ENCODE assay signal across 22 mouse cellular contexts in genomic region chr14:80369448-80370153, GRCm38 (mm10).
DNase-seq lines count a peak whose midpoint lies in the region; ATAC-seq lines count a peak whose summit lies in the region.
"Had no signal": no experiment of that assay in that cellular context is flagged by ENCODE, and none has a peak within 500 bp of the region (broad histone marks: within the 10 kb centered on the region; RNA-seq: fewer than 3 reads in every experiment).

No protein-coding gene starts in this region.

- H3K27ac ChIP-seq in embryonic facial prominence, embryonic 14.5 days (replicated peaks; ENCODE audit: low read depth, low read length) = no peak overlapping the region
- no peak overlapping the region for H3K27ac ChIP-seq in embryonic facial prominence, embryonic 10.5 days (replicated peaks)
- no peak overlapping the region for H3K27ac ChIP-seq in midbrain, embryonic 11.5 days (ENCODE audit: low read depth, low read length)
- no peak overlapping the region for H3K27ac ChIP-seq in midbrain, embryonic 10.5 days (replicated peaks)
- H3K27ac ChIP-seq in midbrain, embryonic 12.5 days (replicated peaks) = no peak overlapping the region
- H3K27ac ChIP-seq: embryonic facial prominence, embryonic 12.5 days; heart, embryonic 10.5 days; intestine, embryonic 15.5 days; macrophage; neural tube, embryonic 15.5 days had no signal

- H3K9me3 ChIP-seq in embryonic facial prominence, embryonic 14.5 days (ENCODE audit: control insufficient read depth, low read length) = no peaks in the 10 kb centered on the region
- no peaks in the 10 kb centered on the region for H3K9me3 ChIP-seq in embryonic facial prominence, embryonic 10.5 days
- no peaks in the 10 kb centered on the region for H3K9me3 ChIP-seq in midbrain, embryonic 11.5 days (ENCODE audit: control insufficient read depth, low read length)
- no peaks in the 10 kb centered on the region for H3K9me3 ChIP-seq in midbrain, embryonic 10.5 days (replicated peaks)
- no peaks in the 10 kb centered on the region for H3K9me3 ChIP-seq in midbrain, embryonic 12.5 days
- H3K9me3 ChIP-seq: embryonic facial prominence, embryonic 12.5 days; heart, embryonic 10.5 days; intestine, embryonic 15.5 days; neural tube, embryonic 15.5 days had no signal

- H3K4me2 ChIP-seq in embryonic facial prominence, embryonic 14.5 days (ENCODE audit: low read depth, low read length) = no peak overlapping the region
- H3K4me2 ChIP-seq in midbrain, embryonic 11.5 days = no peak overlapping the region
- 0 out of 2 replicates have a peak overlapping the region, but pooled peaks have one; percentile 7 for H3K4me2 ChIP-seq in midbrain, embryonic 12.5 days (replicated peaks)
- H3K4me2 ChIP-seq: embryonic facial prominence, embryonic 12.5 days; intestine, embryonic 15.5 days; neural tube, embryonic 15.5 days had no signal

- DNase-seq in embryonic facial prominence, embryonic 14.5 days (ENCODE audit: low spot score) = peak; percentile 18
- no peak for DNase-seq in embryonic facial prominence, embryonic 10.5 days (ENCODE audit: low spot score)
- DNase-seq in midbrain, embryonic 11.5 days (ENCODE audit: low spot score, missing footprints) = peak; percentile 39
- DNase-seq in midbrain, embryonic 10.5 days (ENCODE audit: low spot score) = no peak
- DNase-seq in right cerebral cortex, adult 2 months (ENCODE audit: low spot score in 2 of 2) = no peak
- no peak for DNase-seq in heart, adult 18-20 months
- DNase-seq in adrenal gland, adult (ENCODE audit: inconsistent age in 2 of 2, low spot score in 1 of 2) = no peak
- DNase-seq: adrenal gland, postnatal 36 days; cerebellum, adult 11 months; cerebellum, adult 9-11 months; heart, postnatal 4 days; kidney, adult 8-10 months; kidney, postnatal 36 days; layer of hippocampus, postnatal 36 days; right cerebral cortex, postnatal 25 days had no signal

- no peaks in the 10 kb centered on the region for H3K27me3 ChIP-seq in embryonic facial prominence, embryonic 14.5 days (replicated peaks; ENCODE audit: control insufficient read depth, insufficient read depth, low read length)
- no peaks in the 10 kb centered on the region for H3K27me3 ChIP-seq in embryonic facial prominence, embryonic 10.5 days (replicated peaks; ENCODE audit: low read depth, poor library complexity, severe bottlenecking)
- H3K27me3 ChIP-seq in midbrain, embryonic 11.5 days (ENCODE audit: control insufficient read depth, insufficient read depth, low read length) = no peaks in the 10 kb centered on the region
- no peaks in the 10 kb centered on the region for H3K27me3 ChIP-seq in midbrain, embryonic 10.5 days (ENCODE audit: low read depth, poor library complexity, severe bottlenecking)
- H3K27me3 ChIP-seq in midbrain, embryonic 12.5 days = no peaks in the 10 kb centered on the region
- H3K27me3 ChIP-seq: embryonic facial prominence, embryonic 12.5 days; intestine, embryonic 15.5 days; neural tube, embryonic 15.5 days had no signal

- H3K4me3 ChIP-seq in embryonic facial prominence, embryonic 14.5 days (ENCODE audit: low read depth, low read length) = no peak overlapping the region
- H3K4me3 ChIP-seq in embryonic facial prominence, embryonic 10.5 days = no peak overlapping the region
- no peak overlapping the region for H3K4me3 ChIP-seq in midbrain, embryonic 11.5 days (ENCODE audit: low read depth, low read length)
- no peak overlapping the region for H3K4me3 ChIP-seq in midbrain, embryonic 10.5 days
- H3K4me3 ChIP-seq in midbrain, embryonic 12.5 days = no peak overlapping the region
- H3K4me3 ChIP-seq: embryonic facial prominence, embryonic 12.5 days; erythroblast, embryonic 14.5 days; heart, embryonic 10.5 days; intestine, embryonic 15.5 days; neural tube, embryonic 15.5 days had no signal

- H3K9ac ChIP-seq in embryonic facial prominence, embryonic 14.5 days (ENCODE audit: low read depth, low read length) = no peak overlapping the region
- no peak overlapping the region for H3K9ac ChIP-seq in midbrain, embryonic 11.5 days (ENCODE audit: low read length)
- no peak overlapping the region for H3K9ac ChIP-seq in midbrain, embryonic 12.5 days (replicated peaks)
- H3K9ac ChIP-seq: embryonic facial prominence, embryonic 12.5 days; intestine, embryonic 15.5 days; neural tube, embryonic 15.5 days had no signal

- WGBS in embryonic facial prominence, embryonic 14.5 days = 63% methylated on average over 11 of the region's 11 CpGs
- 75% methylated on average over 11 of the region's 11 CpGs for WGBS in embryonic facial prominence, embryonic 10.5 days
- WGBS in midbrain, embryonic 11.5 days = 50% methylated on average over 11 of the region's 11 CpGs
- WGBS in midbrain, embryonic 10.5 days = 69% methylated on average over 11 of the region's 11 CpGs
- WGBS in midbrain, embryonic 12.5 days = 41% methylated on average over 11 of the region's 11 CpGs

- no peak for ATAC-seq in embryonic facial prominence, embryonic 14.5 days (ENCODE audit: low read depth)
- ATAC-seq in midbrain, embryonic 11.5 days (ENCODE audit: low FRiP score) = peak; percentile 42; the same call in 1 of the 2 replicates
- peak; percentile 38; the same call in 1 of the 2 replicates for ATAC-seq in midbrain, embryonic 12.5 days (ENCODE audit: low FRiP score, low read depth)
- ATAC-seq: intestine, embryonic 15.5 days had no signal

- H3K36me3 ChIP-seq in embryonic facial prominence, embryonic 14.5 days (ENCODE audit: control insufficient read depth, insufficient read depth, low read length) = no peaks in the 10 kb centered on the region
- H3K36me3 ChIP-seq in embryonic facial prominence, embryonic 10.5 days (replicated peaks) = no peaks in the 10 kb centered on the region
- H3K36me3 ChIP-seq in midbrain, embryonic 11.5 days (ENCODE audit: control insufficient read depth, insufficient read depth, low read length) = no peaks in the 10 kb centered on the region
- H3K36me3 ChIP-seq in midbrain, embryonic 10.5 days = no peaks in the 10 kb centered on the region
- H3K36me3 ChIP-seq in midbrain, embryonic 12.5 days = no peaks in the 10 kb centered on the region
- H3K36me3 ChIP-seq: embryonic facial prominence, embryonic 12.5 days; heart, embryonic 10.5 days; intestine, embryonic 15.5 days; neural tube, embryonic 15.5 days had no signal

- no peaks in the 10 kb centered on the region for H3K4me1 ChIP-seq in embryonic facial prominence, embryonic 14.5 days (ENCODE audit: control insufficient read depth, insufficient read depth, low read length)
- H3K4me1 ChIP-seq in embryonic facial prominence, embryonic 10.5 days = no peaks in the 10 kb centered on the region
- no peaks in the 10 kb centered on the region for H3K4me1 ChIP-seq in midbrain, embryonic 11.5 days (ENCODE audit: control insufficient read depth, insufficient read depth, low read length)
- H3K4me1 ChIP-seq in midbrain, embryonic 10.5 days = peaks cover 5% of the 10 kb centered on the region
- 0 out of 2 replicates have a peak, but pooled peaks cover 5% of the 10 kb centered on the region for H3K4me1 ChIP-seq in midbrain, embryonic 12.5 days
- H3K4me1 ChIP-seq: embryonic facial prominence, embryonic 12.5 days; heart, embryonic 10.5 days; intestine, embryonic 15.5 days; neural tube, embryonic 15.5 days had no signal

Comparison
In these comparisons a context has a peak if more than half of its experiments do, and no peak if none do; other contexts are left out.
1. DNase-seq: peak in embryonic facial prominence, embryonic 14.5 days (single experiment) and midbrain, embryonic 11.5 days (single experiment); none in embryonic facial prominence, embryonic 10.5 days (single experiment), midbrain, embryonic 10.5 days (single experiment), right cerebral cortex, adult 2 months (0 of 2), heart, adult 18-20 months (0 of 2) and adrenal gland, adult (0 of 2).